Mouse (Mus musculus): ENCODE data around the gene St7l.
A peak's percentile ranks its signal among the peaks of the same experiment; 100 is the strongest.

Gene St7l

GRCm38 (mm10) chr3:104905389-104905788, 41.6 kb downstream of the St7l start:
- DNase-seq: no peak

DNA sequence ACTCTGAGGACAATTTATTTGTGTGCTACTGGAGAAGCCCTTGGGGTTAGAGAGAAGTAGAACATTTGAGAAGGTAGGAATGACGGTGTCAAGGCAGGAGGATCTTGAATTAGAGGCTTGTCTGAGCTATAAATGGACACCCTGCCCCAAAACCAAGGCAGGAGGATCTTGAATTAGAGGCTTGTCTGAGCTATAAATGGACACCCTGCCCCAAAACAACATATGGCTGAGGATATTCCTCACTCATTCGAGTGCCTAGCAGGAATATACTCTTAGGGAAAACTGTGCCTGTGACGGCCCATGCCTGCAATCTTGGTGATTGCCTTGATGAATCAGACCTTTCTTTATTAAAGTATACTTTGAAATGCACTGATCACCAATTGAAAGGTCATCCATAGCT, 42.2 kb downstream of the St7l start:
- no peak for DNase-seq

DNA sequence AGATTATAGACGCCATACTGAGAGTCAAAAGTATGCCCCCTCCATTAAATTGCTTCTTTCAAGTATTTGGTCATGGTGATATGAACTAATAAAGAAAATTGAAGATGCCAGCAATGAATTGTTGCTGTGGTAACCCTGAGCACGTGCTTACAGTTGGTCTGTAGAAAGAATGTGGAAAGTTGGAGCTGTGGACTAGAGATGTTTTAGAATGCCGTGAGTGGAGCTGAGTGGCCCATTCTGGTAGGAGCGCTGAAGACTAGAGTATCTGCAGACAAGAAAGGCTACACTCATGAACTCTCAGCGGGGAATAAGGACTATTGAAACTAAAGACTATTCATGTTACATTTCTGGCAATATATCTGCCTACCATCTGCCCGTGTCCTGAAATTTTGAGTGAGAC, 45.4 kb downstream of the St7l start:
- no peak for DNase-seq

DNA sequence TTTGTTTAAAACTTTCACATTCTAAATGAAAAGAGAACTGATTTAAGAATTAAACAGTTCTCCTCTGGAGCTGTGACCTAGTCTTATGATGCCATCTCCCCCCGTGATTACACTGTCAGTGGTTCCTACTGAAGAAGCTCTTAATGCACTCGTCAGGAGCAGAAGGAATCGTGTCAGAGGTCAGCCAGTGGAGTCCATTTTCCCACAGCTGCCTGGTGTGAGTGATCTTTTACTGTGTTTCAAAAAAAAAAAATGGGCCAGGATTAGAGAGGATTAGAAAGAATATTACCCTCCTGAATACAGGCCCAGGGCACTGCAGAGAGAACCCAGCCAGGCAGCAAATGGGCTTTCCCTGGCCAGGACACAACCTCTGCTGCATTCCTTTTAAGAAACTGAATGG, 51.2 kb downstream of the St7l start:
- no peak for DNase-seq

DNA sequence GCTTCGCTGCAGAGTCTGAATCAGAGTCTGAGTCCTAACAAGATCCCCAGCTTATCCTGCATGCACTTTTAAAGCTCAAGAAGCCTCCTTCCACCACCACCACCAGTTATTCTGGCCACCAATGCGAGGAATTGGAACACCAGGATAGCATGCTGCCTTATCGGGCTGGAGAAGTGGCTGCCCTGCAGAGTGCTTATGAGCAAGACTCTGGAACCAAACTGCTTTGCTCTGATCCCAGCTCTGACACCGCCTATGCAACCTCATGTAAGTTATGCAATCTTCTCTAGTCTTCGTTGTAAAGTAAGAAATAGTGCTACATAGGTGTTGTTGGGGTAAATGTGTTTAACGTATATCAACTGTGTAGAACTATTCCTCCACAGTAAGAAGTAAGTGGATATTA, 65.6 kb downstream of the St7l start:
- DNase-seq: no peak

GRCm38 (mm10) chr3:104937728-104938305, 74.0 kb downstream of the St7l start:
- no peak for DNase-seq

DNA sequence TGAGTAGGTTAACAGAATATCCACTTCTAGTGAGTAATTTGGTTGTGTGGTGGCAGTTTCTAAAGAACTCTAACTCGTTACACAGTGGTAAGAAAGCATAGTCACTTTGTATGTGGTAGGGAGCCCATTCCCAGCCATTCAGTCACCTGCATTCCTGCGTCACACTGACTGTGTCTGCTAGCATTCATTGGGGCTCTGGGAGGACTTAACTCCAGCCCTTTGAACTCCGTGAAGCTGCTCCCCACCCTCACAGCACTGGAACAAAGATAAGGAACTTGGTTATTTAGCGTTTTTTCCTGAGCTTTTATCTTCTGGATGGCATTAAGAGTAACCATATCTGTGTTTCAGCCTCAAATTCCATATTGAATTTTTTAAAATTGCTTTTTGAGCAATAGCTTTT, 74.5 kb downstream of the St7l start:
- DNase-seq: no peak

DNA sequence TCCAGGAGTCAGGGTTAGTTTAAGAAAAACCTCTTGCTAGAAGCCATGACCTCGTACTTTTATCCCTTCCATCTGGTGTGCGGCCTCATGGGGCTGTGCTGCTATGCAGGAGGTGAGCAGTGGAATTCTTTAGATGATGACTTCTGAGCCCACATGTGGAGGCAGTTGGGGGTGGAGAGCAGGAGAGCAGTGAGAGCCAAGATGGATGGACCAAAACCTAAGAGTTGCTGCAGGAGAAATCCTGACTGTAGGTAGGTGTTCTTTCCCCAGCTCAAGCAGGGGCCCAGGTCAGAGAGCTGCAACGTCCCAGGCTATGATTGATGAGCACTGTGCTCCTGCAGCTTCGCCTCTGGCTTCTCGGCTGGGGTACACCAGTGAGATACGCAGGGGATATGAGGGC, 76.9 kb downstream of the St7l start:
- no peak for DNase-seq

GRCm38 (mm10) chr3:104942682-104943081, 78.9 kb downstream of the St7l start:
- DNase-seq: no peak

DNA sequence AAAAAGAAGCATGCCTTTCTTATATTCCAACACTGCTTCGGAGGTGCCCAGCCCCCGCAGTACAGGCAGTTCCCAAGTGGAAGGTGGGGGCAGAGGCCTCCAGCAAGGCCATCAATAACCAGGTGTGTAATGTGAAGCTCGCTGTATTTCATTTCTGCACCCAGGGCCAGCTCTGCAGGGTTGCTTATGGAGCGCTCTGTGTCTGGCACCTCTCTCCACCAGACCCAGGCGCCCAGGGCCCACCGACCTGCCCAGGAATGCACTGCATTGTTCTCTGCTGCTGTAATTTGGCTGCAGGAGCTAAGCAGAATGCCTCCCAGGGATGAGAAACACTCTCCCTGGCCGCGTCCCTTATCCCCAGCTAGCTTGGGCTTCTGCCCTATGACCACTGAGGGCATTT, 79.5 kb downstream of the St7l start:
- DNase-seq: no peak

GRCm38 (mm10) chr3:104944894-104945293, 81.1 kb downstream of the St7l start:
- no peak for DNase-seq

DNA sequence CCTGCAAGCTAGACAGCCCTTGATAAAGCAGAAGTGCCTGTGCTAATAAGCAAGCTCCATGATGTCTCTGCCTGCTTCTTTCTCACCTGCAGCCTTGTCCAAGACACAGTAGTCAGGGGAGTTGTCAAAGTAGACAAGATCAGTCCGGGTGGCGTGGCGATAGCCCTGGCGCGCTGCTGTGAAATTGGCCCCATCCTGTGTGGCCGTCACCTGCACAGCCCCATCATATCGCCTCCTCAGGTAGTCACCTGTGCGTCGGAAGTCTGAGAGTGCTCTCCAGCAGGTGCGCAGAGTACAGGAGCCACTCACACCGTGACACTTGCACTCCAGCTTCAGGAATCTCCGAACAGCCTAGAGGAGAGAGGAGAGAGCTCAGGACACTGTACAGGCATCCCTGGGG, 87.1 kb downstream of the St7l start:
- no peak for DNase-seq

- no peak for DNase-seq
These were observed 89.3 kb downstream of the St7l start for GRCm38 (mm10) chr3:104952891-104953670.

DNA sequence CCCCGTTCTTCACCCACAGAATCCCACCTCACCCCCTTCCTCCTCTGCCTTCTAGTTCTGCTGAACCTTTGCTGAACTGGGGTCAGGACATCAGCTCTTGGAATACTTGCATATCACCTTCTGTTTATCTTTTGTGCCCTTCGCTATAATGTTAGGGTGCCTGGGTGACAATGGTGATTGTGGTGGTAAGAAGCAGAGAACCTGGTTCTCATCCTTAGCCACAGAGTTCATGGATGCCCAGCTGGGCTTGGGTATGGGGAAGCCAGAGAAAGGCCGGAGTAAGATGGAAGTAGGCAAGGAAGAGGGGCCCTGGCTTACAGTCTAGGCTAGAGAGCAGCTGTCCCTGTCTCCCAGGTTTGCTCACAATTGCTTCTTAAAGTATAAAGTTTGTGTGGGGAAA, 90.3 kb downstream of the St7l start:
- no peak for DNase-seq

GRCm38 (mm10) chr3:104954551-104954950, 90.7 kb downstream of the St7l start:
- no peak for DNase-seq

DNA sequence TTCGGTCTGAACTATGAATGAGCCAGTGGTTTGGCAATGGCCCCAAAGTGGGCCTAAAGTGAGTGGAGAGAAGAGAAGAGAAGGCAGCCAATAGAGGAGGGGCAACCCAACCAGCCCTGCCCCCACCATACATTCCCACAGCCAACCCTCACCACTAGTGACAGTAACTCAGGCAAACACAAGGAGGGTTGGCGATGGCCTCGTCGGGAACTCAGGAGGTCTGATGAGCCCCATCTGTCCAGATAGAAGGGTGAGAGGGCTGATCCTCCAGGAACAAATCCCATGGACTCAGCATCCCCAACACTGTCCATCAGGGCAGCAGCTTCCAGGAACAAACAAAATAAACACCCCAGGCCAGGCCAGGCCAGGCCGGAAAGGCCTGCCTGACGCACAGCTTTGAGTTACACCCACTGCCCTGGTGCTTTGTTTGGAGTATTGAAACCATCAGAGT, 92.4 kb downstream of the St7l start:
- DNase-seq: no peak

DNA sequence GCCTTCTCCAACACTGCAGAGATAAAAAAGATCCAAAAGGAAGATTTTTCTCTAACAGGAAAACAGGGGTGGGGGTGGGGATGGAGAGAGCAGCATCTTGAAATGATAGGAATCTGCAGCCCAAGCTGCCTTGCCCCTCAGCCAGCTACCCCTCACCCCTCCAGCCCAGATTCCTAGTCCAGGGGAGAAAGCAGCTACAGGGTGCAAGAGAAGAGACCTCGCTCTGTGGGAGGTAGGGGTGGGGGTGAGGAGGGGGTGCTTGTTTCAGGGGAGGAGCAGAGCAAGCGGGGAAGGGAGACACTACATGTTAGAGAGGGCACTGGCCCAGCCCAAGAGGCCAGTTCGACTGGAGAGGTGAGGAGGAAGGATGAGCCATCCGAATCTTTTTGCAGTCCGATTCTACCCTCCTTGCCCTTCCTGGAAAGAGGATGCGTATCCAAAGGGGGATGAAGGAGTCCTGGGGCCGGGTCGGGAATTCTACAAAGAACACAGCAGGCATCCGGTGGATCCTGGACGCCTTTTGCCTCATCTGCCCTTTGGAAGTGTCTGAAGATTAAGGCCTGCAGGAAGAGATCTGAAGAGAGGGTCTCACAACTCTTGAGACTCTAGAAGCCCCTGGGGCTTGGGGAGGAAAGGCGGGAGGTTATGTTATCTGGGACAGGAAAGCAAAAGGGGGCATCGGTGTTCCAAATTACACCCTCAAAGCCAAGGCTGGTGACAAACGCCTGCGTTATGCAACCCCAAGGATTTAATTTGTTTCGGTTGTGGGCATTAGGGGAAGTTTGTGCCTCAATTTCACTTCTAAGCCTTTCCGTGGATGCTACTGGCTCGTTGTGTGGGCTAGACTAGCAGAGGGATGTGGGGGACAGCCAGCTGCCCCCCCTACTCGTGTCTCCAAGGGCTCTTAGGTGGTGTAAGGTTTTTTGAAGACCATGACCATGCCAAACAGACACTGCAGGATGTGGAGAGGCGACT, 96.5 kb downstream of the St7l start:
- no peak for DNase-seq

- no peak for DNase-seq
These were observed 97.6 kb downstream of the St7l start, which contains the start of gene Wnt2b for GRCm38 (mm10) chr3:104961066-104962059. Gene Wnt2b (minus strand): TSS chr3:104961921.

- DNase-seq: peak; percentile 39
These were observed 98.4 kb downstream of the St7l start for GRCm38 (mm10) chr3:104962141-104962611.

DNA sequence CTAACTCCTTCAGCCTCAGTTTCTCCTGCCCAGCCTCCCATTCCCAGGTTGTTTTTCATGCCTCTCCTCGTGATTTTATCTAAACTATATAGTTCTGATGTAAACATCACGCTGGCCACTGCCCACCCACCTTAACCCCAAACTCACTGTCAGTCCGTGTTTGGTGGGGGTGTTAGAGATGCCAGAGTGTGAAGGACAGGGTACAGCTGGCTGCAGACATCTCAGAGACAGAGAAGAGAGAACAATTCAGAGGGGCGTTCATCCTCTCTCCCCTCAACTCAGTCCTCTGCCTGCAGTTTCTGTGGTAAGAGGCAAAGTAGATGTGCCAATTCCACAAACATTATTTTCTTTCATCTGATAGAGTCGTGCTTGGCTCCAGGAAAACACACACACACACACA, 99.1 kb downstream of the St7l start:
- DNase-seq: no peak

DNA sequence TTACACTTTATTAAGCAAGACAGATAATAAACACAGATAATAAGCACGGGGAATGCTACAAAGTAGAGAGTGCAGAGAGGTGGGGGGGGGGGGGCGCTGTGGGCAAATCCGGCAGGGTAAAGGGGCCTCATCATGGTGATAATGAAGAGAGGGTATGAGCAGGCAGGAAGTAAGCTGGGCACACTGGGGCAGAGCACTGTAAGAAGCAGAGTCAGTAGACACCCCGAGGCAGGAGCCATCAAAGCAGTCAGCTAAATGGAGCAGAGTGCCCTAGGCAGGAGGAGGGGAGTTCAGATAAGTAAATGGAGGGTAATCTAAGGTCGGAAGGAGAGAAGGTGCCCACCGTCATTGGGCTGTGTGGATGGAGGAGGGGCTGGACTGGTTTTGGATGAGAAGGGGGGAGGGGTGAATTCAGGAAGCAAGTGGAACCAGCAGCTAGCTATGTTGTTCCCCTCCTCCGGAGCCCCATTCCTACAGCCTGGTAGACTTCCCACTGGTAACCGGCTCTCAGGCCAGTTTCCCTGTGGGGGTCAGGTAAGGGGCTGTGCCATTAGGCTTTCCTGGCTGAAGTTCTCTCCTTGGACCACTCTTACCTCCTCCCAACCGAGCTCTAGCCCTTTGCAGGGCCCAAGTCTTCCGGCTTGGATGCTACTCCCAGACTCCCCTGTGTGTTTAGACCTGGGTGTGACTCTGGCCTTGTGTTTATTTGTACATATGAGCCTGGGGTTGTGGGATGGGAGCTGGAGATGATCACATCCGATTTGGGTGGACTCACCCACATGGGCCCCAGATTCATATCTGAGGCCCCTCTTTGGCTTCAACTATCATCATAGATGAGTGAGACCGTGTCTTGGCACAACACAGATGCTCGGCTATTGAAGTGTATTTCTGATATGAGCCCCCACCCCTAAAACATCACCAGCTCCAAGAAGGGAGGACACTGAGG, 99.8 kb downstream of the St7l start:
- DNase-seq: no peak

Measured in liver (tissue).